Mouse (Mus musculus): ENCODE data around the gene Gm11172. TPM values are rescaled to one million over a fixed set of nuclear protein-coding genes. Genes with fewer than 3 reads are reported as not detected.

The Gm11172 gene
- polyA plus RNA-seq, 1 experiment from 2014 or later: not detected

- H3K27me3 ChIP-seq (ENCODE audit: insufficient read depth, low read length): no peaks in the 10 kb centered on the region
- no peak overlapping the region for H3K4me2 ChIP-seq (replicated peaks; ENCODE audit: low read depth, low read length)
- H3K9me3 ChIP-seq (ENCODE audit: low read length): no peaks in the 10 kb centered on the region
- no peak overlapping the region for H3K4me3 ChIP-seq (ENCODE audit: low read length)
- no peak overlapping the region for H3K9ac ChIP-seq (replicated peaks; ENCODE audit: low read length)
- H3K27ac ChIP-seq (ENCODE audit: low read length): no peak overlapping the region
- ATAC-seq (ENCODE audit: low FRiP score, low TSS enrichment): no peak
- 0 out of 2 replicates have a peak, but pooled peaks cover 2% of the 10 kb centered on the region for H3K4me1 ChIP-seq (ENCODE audit: insufficient read depth, low read length)
- WGBS: 85% methylated on average over 7 of the region's 7 CpGs
- no peaks in the 10 kb centered on the region for H3K36me3 ChIP-seq (ENCODE audit: insufficient read depth, low read length)
Measured at GRCm38 (mm10) chr16:10859726-10860245, 47.1 kb downstream of the Gm11172 start.

- WGBS: 83% methylated on average over 3 of the region's 3 CpGs
- Histone ChIP-seq H3K27me3 (ENCODE audit: insufficient read depth, low read length) (no peaks in the 10 kb centered on the region), H3K36me3 (ENCODE audit: insufficient read depth, low read length) (no peaks in the 10 kb centered on the region), H3K9ac (replicated peaks; ENCODE audit: low read length) (no peak overlapping the region), H3K4me1 (ENCODE audit: insufficient read depth, low read length) (0 out of 2 replicates have a peak, but pooled peaks cover 2% of the 10 kb centered on the region), H3K4me3 (ENCODE audit: low read length) (no peak overlapping the region), H3K27ac (ENCODE audit: low read length) (no peak overlapping the region), H3K4me2 (replicated peaks; ENCODE audit: low read depth, low read length) (no peak overlapping the region), H3K9me3 (ENCODE audit: low read length) (no peaks in the 10 kb centered on the region)
- no peak for ATAC-seq (ENCODE audit: low FRiP score, low TSS enrichment)
Measured at GRCm38 (mm10) chr16:10861408-10861807, 48.7 kb downstream of the Gm11172 start.

Other genes starting within 250 kb of the Gm11172 start
- gene Socs1, start 27.4 kb upstream of the Gm11172 start, polyA plus RNA-seq (2015; fragmentation: Nextera tagmentation; extraction: Ambion mirVana): 5.8 and 7.3 TPM in 2 replicates
- not detected in 2 replicates for gene Tnp2, start 24.3 kb upstream of the Gm11172 start, polyA plus RNA-seq (2015; fragmentation: Nextera tagmentation; extraction: Ambion mirVana)
- gene Prm3, start 22.0 kb upstream of the Gm11172 start, polyA plus RNA-seq (2015; fragmentation: Nextera tagmentation; extraction: Ambion mirVana): not detected in 2 replicates
- gene Prm2, start 16.8 kb upstream of the Gm11172 start, polyA plus RNA-seq (2015; fragmentation: Nextera tagmentation; extraction: Ambion mirVana): not detected in 2 replicates
- gene Prm1, start 7.1 kb upstream of the Gm11172 start, polyA plus RNA-seq (2015; fragmentation: Nextera tagmentation; extraction: Ambion mirVana): not detected in 2 replicates
- gene Rmi2, start 22.1 kb downstream of the Gm11172 start, polyA plus RNA-seq (2015; fragmentation: Nextera tagmentation; extraction: Ambion mirVana): 2.9 and 3.5 TPM in 2 replicates
- gene Snn, start 248.0 kb downstream of the Gm11172 start, polyA plus RNA-seq (2015; fragmentation: Nextera tagmentation; extraction: Ambion mirVana): 40.6 and 42.1 TPM in 2 replicates

Measured in kidney, embryonic 16.5 days (tissue).